Mouse (Mus musculus) CD4-positive, CD25-positive, alpha-beta regulatory T cell, adult 4 months (primary cell): ENCODE results near the gene Jak3. TPM values are rescaled to one million over a fixed set of nuclear protein-coding genes. Genes with fewer than 3 reads are reported as not detected.

Source experiments
- ATAC-seq: one replicate; pipeline ENCODE4 v1.8.0; 2017
- polyA plus RNA-seq, 2 experiments: library from polyadenylated mRNA; unstranded; fragments of 100-300 nt; shearing (Covaris generic); gene quantifications; one replicate each; pipeline ENCODE4 v1.2.1; 2017

Jak3 gene
- polyA plus RNA-seq, 2 experiments from 2014 or later = 21.2 TPM

GRCm38 (mm10) chr8:71665331-71666130 lies 10.6 kb upstream of the Jak3 start:
- peak; percentile 66 for ATAC-seq

GRCm38 (mm10) chr8:71666855-71667254 lies 9.2 kb upstream of the Jak3 start:
- no peak for ATAC-seq

GRCm38 (mm10) chr8:71667256-71667655 lies 8.8 kb upstream of the Jak3 start:
- no peak for ATAC-seq

GRCm38 (mm10) chr8:71668220-71668975 lies 7.7 kb upstream of the Jak3 start:
- peak; percentile 73 for ATAC-seq

GRCm38 (mm10) chr8:71670198-71670597 lies 5.9 kb upstream of the Jak3 start:
- ATAC-seq = no peak

GRCm38 (mm10) chr8:71670621-71671548 lies 5.2 kb upstream of the Jak3 start:
- peak; percentile 21 for ATAC-seq

- peak; percentile 61 for ATAC-seq
Observed at GRCm38 (mm10) chr8:71671549-71671965, 4.5 kb upstream of the Jak3 start, which contains the start of gene Unc13a. TSS of gene Unc13a (minus strand) at chr8:71671757.

- ATAC-seq = no peak
Observed at GRCm38 (mm10) chr8:71672168-71672735, 3.8 kb upstream of the Jak3 start.

- ATAC-seq = no peak
Observed at GRCm38 (mm10) chr8:71674071-71674470, 2.0 kb upstream of the Jak3 start.

GRCm38 (mm10) chr8:71675456-71676019 lies 558 bp upstream of the Jak3 start:
- ATAC-seq = no peak

GRCm38 (mm10) chr8:71676803-71677202 lies 707 bp downstream of the Jak3 start:
- ATAC-seq = no peak

- no peak for ATAC-seq
Observed at GRCm38 (mm10) chr8:71677555-71677954, 1.5 kb downstream of the Jak3 start.

GRCm38 (mm10) chr8:71678216-71678615 lies 2.1 kb downstream of the Jak3 start:
- ATAC-seq = no peak

GRCm38 (mm10) chr8:71679116-71679515 lies 3.0 kb downstream of the Jak3 start:
- no peak for ATAC-seq

- ATAC-seq = no peak
Observed at GRCm38 (mm10) chr8:71679550-71680168, 3.6 kb downstream of the Jak3 start.

GRCm38 (mm10) chr8:71680471-71680870 lies 4.4 kb downstream of the Jak3 start:
- no peak for ATAC-seq

GRCm38 (mm10) chr8:71681369-71681915 lies 5.3 kb downstream of the Jak3 start:
- no peak for ATAC-seq

GRCm38 (mm10) chr8:71682832-71683231 lies 6.7 kb downstream of the Jak3 start:
- ATAC-seq = no peak

- ATAC-seq = no peak
Observed at GRCm38 (mm10) chr8:71684701-71685100, 8.6 kb downstream of the Jak3 start.

GRCm38 (mm10) chr8:71685573-71685972 lies 9.5 kb downstream of the Jak3 start:
- ATAC-seq = no peak

- ATAC-seq = no peak
Observed at GRCm38 (mm10) chr8:71686143-71686734, 10.1 kb downstream of the Jak3 start.
